Mouse (Mus musculus) embryonic fibroblast, embryonic 13.5 days (primary cell): ENCODE results near the gene Sox2.

ENCODE experiments used
- CTCF ChIP-seq: IDR thresholded peaks from 2 replicates; pipeline ENCODE4 v1.5.1; 2011; ENCODE audit warnings: mild to moderate bottlenecking, control low read depth, low read length, moderate library complexity, borderline replicate concordance; ENCODE audit not compliant: insufficient read depth
- POLR2A ChIP-seq: IDR thresholded peaks from 2 replicates; pipeline ENCODE4 v1.6.1; 2011; ENCODE audit warnings: low read depth, mild to moderate bottlenecking, control low read depth, low read length, moderate library complexity

DNA sequence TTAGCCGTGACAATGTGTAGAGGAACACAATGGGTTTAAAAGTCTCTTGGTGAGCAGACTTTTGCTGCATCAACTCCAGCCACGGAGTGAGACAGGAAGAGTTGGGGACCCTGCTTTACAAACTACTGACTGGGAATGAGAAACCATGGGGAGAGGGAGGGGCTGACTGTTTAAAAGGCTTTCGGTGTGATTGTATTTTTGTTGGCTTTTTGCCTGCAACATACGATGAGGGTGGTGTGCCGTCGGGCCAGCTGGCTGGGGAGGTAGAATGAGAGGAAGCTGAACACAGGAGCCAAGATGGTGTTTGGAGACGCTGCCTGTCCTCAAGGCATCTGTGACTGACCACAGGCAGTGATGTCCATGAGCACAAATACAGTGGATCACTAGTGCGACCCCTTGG lies 23.7 kb upstream of the Sox2 start:
- TF ChIP-seq CTCF (no peak), POLR2A (no peak)
